Mouse (Mus musculus) liver, embryonic 15.5 days (tissue): ENCODE results near the gene Sumo3. TPM values are rescaled to one million over a fixed set of nuclear protein-coding genes. Genes with fewer than 3 reads are reported as not detected.
A peak's percentile ranks its signal among the peaks of the same experiment; 100 is the strongest.

ENCODE experiments used
- ATAC-seq: fragments of 200-750 bp; cut with Nextera tagmentation; 2 replicates; pipeline ENCODE4 v1.8.0; 2017; ENCODE audit warnings: moderate number of reproducible peaks, mild to moderate bottlenecking, moderate library complexity; ENCODE audit not compliant: insufficient read depth
- H3K27ac ChIP-seq: fragments of 300-500 bp; sonication (generic); replicated peaks from 2 replicates; pipeline ENCODE4 v1.5.1; 2015; ENCODE audit warnings: mild to moderate bottlenecking, inconsistent platforms
- H3K27me3 ChIP-seq: fragments of 300-500 bp; sonication (generic); 2 replicates; pipeline ENCODE4 v1.6.1; 2015; ENCODE audit warnings: mild to moderate bottlenecking, inconsistent platforms
- H3K36me3 ChIP-seq: fragments of 300-500 bp; sonication (generic); replicated peaks from 2 replicates; pipeline ENCODE4 v1.6.1; 2015; ENCODE audit warnings: moderate library complexity, mild to moderate bottlenecking, inconsistent platforms
- H3K4me1 ChIP-seq: fragments of 300-500 bp; sonication (generic); replicated peaks from 2 replicates; pipeline ENCODE4 v1.6.1; 2015; ENCODE audit warnings: inconsistent platforms
- H3K4me2 ChIP-seq: fragments of 300-500 bp; sonication (generic); 2 replicates; pipeline ENCODE4 v1.6.1; 2015; ENCODE audit warnings: moderate library complexity, mild to moderate bottlenecking, inconsistent platforms
- H3K4me3 ChIP-seq: fragments of 300-500 bp; sonication (generic); replicated peaks from 2 replicates; pipeline ENCODE4 v1.5.1; 2015; ENCODE audit warnings: mild to moderate bottlenecking, inconsistent platforms
- H3K9ac ChIP-seq: fragments of 300-500 bp; sonication (generic); 2 replicates; pipeline ENCODE4 v1.6.1; 2015; ENCODE audit warnings: moderate library complexity, mild to moderate bottlenecking, inconsistent platforms
- H3K9me3 ChIP-seq: fragments of 300-500 bp; sonication (generic); replicated peaks from 2 replicates; pipeline ENCODE4 v1.6.1; 2016; ENCODE audit warnings: inconsistent platforms
- WGBS: fragments of 180-500 bp; shearing (Covaris S2); methylation state at CpG from one replicate; pipeline ENCODE4 v1.1.7; 2015; ENCODE audit warnings: mixed read lengths; ENCODE audit not compliant: insufficient replicate concordance; 5-methylcytosine and 5-hydroxymethylcytosine counted together
- polyA plus RNA-seq: library from polyadenylated mRNA; unstranded; fragments of >200 nt; fragmentation: Nextera tagmentation; extraction: Ambion mirVana; gene quantifications from 2 replicates; pipeline ENCODE4 v1.2.1, GENCODE M21; 2015

The Sumo3 gene
- polyA plus RNA-seq, 1 experiment from 2014 or later, result 91.2 TPM

DNA sequence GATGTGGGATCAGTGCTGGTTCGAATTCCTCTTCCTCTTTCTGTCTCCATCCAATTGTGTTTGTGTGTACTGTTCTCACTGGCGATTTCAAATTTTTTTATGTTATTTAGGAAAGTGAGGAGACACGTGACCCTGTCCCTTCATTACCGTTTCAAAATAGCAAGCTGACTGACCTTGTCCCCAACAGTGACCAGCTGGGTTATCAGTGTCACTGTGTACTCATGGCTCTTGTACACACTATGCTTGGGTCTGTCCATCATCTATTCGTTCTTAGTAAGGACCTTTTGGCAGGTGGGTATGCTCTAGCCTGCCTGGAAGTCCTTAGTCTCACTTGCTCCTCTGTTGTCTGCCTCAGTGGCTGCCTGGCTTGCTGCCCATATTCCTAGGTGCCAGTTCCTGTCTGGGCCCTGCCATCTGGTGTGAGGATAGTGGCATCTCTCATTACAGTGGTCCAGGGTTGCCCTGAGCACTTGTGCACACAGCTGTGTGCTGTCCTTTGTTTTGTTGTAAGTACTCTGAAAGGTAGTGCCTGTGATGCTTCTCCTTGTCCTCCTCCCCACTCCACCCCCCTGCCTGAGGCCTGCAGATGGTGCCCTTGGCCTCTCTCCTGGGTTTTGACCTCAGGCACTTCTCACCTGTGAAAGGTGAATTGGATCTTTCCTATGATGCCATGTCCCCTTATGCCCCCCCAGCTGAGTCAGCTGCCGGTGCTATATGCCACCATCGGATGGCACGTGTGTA lies 4.5 kb downstream of the Sumo3 start:
- no peak overlapping the region for H3K4me2 ChIP-seq
- H3K36me3 ChIP-seq, result peaks cover 70% of the 10 kb centered on the region
- no peaks in the 10 kb centered on the region for H3K27me3 ChIP-seq
- 82% methylated on average over 8 of the region's 8 CpGs for WGBS
- H3K27ac ChIP-seq, result peak overlapping the region; percentile 48; the same call in 1 of the 2 replicates
- no peak for ATAC-seq
- no peaks in the 10 kb centered on the region for H3K9me3 ChIP-seq
- peaks cover 54% of the 10 kb centered on the region for H3K4me1 ChIP-seq
- no peak overlapping the region for H3K4me3 ChIP-seq
- no peak overlapping the region for H3K9ac ChIP-seq

DNA sequence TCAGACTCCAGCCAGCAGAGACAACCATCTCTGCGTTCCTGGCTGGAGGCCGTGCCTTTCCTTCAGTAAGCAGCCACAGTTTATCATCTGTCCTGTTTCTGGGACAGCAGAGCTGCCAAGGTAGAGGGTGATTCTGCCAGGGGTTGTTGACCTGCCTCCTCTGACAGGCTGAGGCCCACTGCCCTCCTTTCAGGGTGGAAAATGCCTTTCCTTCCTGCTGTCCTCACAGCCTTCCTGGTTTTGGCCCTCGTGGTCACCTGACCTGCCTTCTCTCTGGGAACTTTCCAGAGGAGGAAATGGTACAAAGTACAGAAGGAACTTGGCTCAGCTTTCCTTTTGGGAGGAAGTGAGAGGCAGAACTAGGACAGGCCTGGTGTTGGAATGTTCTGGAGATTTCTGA lies 7.5 kb downstream of the Sumo3 start:
- peak overlapping the region; percentile 66 for H3K27ac ChIP-seq
- H3K27me3 ChIP-seq, result no peaks in the 10 kb centered on the region
- H3K4me3 ChIP-seq, result no peak overlapping the region
- WGBS, result 50% methylated on average over 3 of the region's 3 CpGs
- peaks cover 89% of the 10 kb centered on the region for H3K36me3 ChIP-seq
- no peak overlapping the region for H3K9ac ChIP-seq
- H3K9me3 ChIP-seq, result no peaks in the 10 kb centered on the region
- no peak overlapping the region for H3K4me2 ChIP-seq
- ATAC-seq, result no peak
- peaks cover 40% of the 10 kb centered on the region for H3K4me1 ChIP-seq

DNA sequence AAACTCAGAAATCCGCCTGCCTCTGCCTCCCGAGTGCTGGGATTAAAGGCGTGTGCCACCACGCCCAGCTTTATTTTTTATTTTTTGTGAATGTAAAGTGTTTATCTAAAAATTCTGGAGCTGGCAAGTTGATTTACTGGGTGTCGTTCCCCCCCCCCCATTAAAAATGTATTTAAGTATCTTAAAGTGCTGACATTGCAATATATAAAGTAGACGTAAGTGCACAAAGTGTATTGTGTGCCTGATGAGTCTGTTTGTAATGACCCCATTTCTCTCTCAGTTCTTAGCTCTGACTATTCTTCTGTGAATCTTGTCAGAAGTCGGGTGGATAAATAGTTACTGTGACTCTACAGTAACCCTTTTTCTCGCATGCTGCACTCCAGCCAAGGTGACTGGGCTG lies 9.8 kb downstream of the Sumo3 start:
- WGBS, result 73% methylated on average over 8 of the region's 8 CpGs
- Histone ChIP-seq H3K27me3 (no peaks in the 10 kb centered on the region), H3K9ac (no peak overlapping the region), H3K4me3 (no peak overlapping the region), H3K36me3 (peaks cover 75% of the 10 kb centered on the region), H3K27ac (no peak overlapping the region), H3K4me1 (peaks cover 27% of the 10 kb centered on the region), H3K9me3 (no peaks in the 10 kb centered on the region), H3K4me2 (no peak overlapping the region)
- no peak for ATAC-seq

DNA sequence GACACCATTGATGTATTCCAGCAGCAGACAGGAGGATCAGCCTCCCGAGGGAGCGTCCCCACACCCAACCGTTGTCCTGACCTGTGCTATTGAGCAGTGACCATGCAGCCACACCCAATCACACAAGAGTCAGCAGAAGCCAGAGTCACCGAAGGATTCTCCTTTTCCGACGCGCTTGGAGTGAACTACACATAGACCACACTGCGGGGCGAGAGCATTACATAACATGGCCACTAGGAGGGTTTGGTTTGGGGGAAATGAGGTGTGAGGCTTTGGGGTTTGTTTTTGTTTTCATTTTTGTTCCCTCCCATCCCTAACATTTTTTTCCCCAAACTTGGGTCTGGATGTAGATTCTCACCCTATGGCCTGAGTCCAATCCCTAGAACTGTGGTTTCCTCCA lies 10.3 kb downstream of the Sumo3 start:
- 85% methylated on average over 9 of the region's 9 CpGs for WGBS
- Histone ChIP-seq H3K4me2 (no peak overlapping the region), H3K4me3 (no peak overlapping the region), H3K27me3 (no peaks in the 10 kb centered on the region), H3K9me3 (no peaks in the 10 kb centered on the region), H3K4me1 (peaks cover 24% of the 10 kb centered on the region), H3K27ac (peak overlapping the region; percentile 65), H3K36me3 (peaks cover 70% of the 10 kb centered on the region), H3K9ac (no peak overlapping the region)
- ATAC-seq, result no peak

DNA sequence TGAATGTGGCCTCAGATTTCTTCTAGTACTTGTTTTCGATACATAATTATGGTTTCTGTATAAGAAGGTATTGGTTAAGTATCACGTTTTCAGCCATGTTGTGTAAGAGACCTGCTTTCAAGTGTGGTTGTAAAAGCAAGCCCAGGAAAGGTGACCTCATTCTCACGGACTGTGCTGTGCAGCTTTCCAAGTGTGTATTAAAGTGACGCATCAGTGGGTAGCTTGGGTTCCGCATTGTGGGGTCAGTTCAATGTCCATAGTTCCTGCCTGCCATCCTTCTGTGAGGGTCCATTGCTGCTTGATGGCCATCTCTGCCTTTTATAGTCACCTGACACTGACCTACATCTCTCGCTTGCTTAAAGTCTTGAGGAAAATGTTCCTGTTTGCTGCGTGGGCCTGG lies 11.0 kb downstream of the Sumo3 start:
- Histone ChIP-seq H3K4me3 (no peak overlapping the region), H3K36me3 (peaks cover 62% of the 10 kb centered on the region), H3K9me3 (no peaks in the 10 kb centered on the region), H3K4me1 (peaks cover 32% of the 10 kb centered on the region), H3K9ac (no peak overlapping the region), H3K4me2 (no peak overlapping the region), H3K27me3 (no peaks in the 10 kb centered on the region), H3K27ac (peak overlapping the region; percentile 39; the same call in 1 of the 2 replicates)
- peak; percentile 41; the same call in 1 of the 2 replicates for ATAC-seq
- 78% methylated on average over 7 of the region's 7 CpGs for WGBS

DNA sequence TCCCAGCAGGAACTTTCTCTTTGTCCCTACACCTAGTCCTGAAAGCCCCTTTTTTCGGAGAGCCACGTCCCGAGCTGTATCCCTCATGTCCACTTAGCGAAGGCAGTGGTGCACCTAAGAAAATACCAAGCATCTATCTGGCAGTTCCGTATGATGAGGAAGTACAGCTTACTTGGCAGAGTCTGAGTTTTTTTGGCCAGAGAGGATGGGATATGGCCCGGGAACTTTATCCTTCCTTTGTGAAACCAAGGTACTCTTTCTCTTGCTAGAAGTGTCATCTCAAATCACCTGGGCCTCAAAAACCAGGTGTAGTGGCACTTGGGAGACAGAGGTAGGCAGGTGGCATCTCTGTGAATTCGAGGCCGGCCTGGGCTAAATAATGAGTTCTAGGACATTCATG lies 15.6 kb downstream of the Sumo3 start:
- H3K9ac ChIP-seq, result peak overlapping the region; percentile 98
- peak overlapping the region; percentile 88 for H3K4me2 ChIP-seq
- H3K27me3 ChIP-seq, result no peaks in the 10 kb centered on the region
- 63% methylated on average over 8 of the region's 8 CpGs for WGBS
- no peaks in the 10 kb centered on the region for H3K9me3 ChIP-seq
- H3K4me1 ChIP-seq, result peaks cover 57% of the 10 kb centered on the region
- peak overlapping the region; percentile 96 for H3K27ac ChIP-seq
- peak overlapping the region; percentile 95 for H3K4me3 ChIP-seq
- ATAC-seq, result 0 out of 2 replicates have a peak, but pooled peaks have one; percentile 0
- peaks cover 31% of the 10 kb centered on the region for H3K36me3 ChIP-seq

DNA sequence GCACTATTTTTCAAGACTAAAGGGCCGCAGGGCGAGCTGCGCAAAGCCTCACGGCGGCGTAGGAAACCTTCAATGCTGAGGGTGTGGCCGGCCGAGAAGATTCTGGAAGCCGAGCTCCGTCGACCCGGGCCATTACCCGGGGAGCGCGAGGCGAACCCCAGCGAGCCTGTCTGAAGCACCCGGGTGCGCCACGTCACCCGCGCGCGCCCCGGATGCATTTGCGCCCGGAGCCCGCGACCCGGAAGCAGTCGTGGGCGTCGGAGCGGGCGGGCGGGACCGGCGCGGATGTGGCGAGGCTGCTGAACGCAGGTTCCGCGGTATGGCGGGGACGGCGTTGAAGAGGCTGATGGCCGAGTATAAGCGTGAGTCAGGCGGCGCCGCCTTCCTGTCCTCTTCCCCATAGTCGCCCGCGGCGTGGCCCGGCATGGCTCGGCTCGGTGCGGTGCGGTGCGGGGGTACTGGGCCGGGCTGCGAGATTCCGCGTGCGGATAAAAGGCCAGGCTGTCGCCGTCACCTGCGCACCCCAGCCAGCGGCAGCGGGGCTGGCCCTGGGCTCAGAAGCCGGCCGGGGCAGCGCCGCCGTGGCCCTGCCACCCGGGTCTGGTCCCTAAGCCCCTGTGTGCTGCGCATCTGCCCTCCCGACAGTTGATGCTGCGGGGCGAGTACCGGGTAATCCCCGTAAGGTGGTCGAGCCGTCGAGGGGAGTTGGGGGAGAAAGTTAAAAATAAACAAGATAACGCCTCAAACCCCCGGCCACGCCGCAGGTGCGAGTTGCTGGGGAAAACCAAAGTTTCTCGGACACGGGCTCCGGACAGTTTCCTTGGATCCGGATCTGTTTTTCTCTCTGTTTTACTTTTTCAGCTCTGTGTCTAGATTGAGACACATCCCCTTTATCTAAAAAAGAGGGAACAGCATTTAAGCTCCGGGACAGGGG lies 16.4 kb downstream of the Sumo3 start, which contains the start of gene Ube2g2:
Gene Ube2g2 (plus strand): TSS at position 221 of the 934 bp plus-strand sequence.
- Histone ChIP-seq H3K27me3 (no peaks in the 10 kb centered on the region), H3K4me1 (peaks cover 61% of the 10 kb centered on the region), H3K9me3 (no peaks in the 10 kb centered on the region), H3K36me3 (peaks cover 24% of the 10 kb centered on the region), H3K9ac (peak within 1 kb of the TSS; percentile 98), H3K4me3 (peak within 1 kb of the TSS; percentile 95), H3K4me2 (peak within 1 kb of the TSS; percentile 88), H3K27ac (peak within 1 kb of the TSS; percentile 96)
- peak; percentile 91 for ATAC-seq
- WGBS, result under 1% methylated on average over 95 of the region's 96 CpGs

DNA sequence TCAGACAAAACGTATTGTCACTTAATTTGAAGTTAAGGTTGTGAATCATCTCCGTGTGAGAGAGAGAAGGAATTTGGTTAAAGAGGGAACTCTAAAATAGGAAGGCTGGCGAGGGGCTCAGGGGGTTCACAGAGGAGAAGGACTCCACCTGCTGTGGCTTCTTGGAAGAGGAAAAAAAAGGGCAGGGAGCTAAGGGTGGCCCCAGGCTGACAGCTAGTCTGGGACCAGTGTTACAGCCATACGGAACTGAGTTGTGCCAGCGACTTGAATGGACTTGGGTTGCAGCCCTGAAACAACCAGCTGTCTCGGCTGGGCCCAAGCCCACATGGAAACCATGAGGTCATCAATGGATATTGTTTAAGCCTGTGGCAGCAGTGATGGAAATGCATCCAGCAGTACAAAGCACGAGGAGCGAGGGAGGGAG lies 17.2 kb downstream of the Sumo3 start:
- H3K36me3 ChIP-seq, result peaks cover 18% of the 10 kb centered on the region
- no peaks in the 10 kb centered on the region for H3K9me3 ChIP-seq
- 11% methylated on average over 8 of the region's 8 CpGs for WGBS
- no peaks in the 10 kb centered on the region for H3K27me3 ChIP-seq
- H3K27ac ChIP-seq, result peak overlapping the region; percentile 96
- peaks cover 60% of the 10 kb centered on the region for H3K4me1 ChIP-seq
- peak overlapping the region; percentile 98 for H3K9ac ChIP-seq
- peak overlapping the region; percentile 88 for H3K4me2 ChIP-seq
- H3K4me3 ChIP-seq, result peak overlapping the region; percentile 95
- ATAC-seq, result no peak

DNA sequence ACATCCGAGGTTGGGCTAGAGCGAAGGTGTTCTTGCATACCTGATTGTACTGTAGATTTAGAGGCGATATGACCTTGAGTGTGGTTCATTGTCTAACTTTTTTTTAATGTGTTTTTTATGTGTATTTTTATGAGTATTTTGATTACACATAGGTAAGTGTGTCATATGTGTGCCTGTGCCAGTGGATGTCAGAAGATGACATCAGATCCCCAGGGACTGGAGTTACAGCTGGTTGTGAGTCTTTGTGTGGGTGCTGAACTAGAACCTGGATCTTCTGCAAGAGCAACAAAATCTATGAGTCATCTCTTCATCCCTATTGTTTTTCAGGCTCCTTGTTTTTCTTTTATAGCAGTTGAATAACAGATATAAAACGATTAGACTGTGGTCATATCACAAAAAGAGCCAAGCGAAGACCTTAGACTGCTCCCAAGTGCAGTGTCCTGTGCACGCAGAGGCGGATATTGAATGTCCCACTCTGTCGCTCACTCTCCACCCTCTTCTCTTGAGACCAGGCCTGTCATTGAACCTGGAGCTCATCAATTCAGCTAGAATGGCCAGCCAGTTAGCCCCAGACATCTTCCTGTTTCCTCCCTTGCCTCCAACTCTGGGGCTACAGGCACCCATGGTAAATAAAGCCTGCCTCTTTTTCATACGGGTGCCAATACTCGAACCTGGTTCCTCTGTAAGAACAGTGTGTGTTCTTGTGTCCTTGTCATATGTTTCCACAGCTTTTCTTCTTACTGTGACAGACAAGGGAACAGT lies 17.9 kb downstream of the Sumo3 start:
- H3K4me3 ChIP-seq, result peak overlapping the region; percentile 95
- peak overlapping the region; percentile 88 for H3K4me2 ChIP-seq
- H3K9me3 ChIP-seq, result no peaks in the 10 kb centered on the region
- peak overlapping the region; percentile 96 for H3K27ac ChIP-seq
- WGBS, result 78% methylated on average over 10 of the region's 10 CpGs
- no peaks in the 10 kb centered on the region for H3K27me3 ChIP-seq
- ATAC-seq, result no peak
- 0 out of 2 replicates have a peak overlapping the region, but pooled peaks have one; percentile 15 for H3K9ac ChIP-seq
- H3K4me1 ChIP-seq, result peaks cover 57% of the 10 kb centered on the region
- peaks cover 22% of the 10 kb centered on the region for H3K36me3 ChIP-seq

DNA sequence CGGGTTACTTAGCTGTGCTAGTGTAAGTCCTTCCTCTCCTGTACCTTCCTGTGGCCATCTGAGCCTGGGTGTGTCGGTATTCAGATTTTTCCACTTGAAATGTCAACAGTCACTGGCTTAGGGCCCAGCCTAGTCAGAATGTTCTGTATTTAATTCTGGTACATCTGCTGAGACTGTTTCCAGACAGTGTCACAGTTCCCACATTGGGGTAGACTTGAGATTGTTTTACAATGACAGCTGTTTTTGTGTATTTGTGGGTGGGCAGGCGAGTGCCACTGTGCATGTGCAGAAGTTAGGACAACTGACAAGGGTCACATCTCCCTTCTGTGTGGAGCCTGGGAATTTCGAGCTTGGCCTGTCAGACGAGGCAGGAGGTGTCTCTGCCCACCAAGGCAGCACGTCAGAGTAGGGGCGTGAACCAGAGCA lies 18.7 kb downstream of the Sumo3 start:
- Histone ChIP-seq H3K9ac (0 out of 2 replicates have a peak overlapping the region, but pooled peaks have one; percentile 15), H3K36me3 (peaks cover 24% of the 10 kb centered on the region), H3K4me1 (peaks cover 61% of the 10 kb centered on the region), H3K9me3 (no peaks in the 10 kb centered on the region), H3K27me3 (no peaks in the 10 kb centered on the region), H3K4me3 (no peak overlapping the region), H3K27ac (peak overlapping the region; percentile 38), H3K4me2 (peak overlapping the region; percentile 88)
- no peak for ATAC-seq
- WGBS, result 68% methylated on average over 7 of the region's 7 CpGs
